7 mouse cellular contexts compared by ENCODE assay signal in genomic region chr1:185454955-185455701, GRCm38 (mm10). TPM values are rescaled to one million over a fixed set of nuclear protein-coding genes. Genes with fewer than 3 reads are reported as not detected.
DNase-seq lines count a peak whose midpoint lies in the region; ATAC-seq and TF ChIP-seq lines count a peak whose summit lies in the region.

No protein-coding gene starts in this region.

- peak; percentile 71 for ATAC-seq in forebrain, embryonic 16.5 days
- ATAC-seq in liver, embryonic 15.5 days (ENCODE audit: insufficient read depth) = peak; percentile 3; the same call in 1 of the 2 replicates

- no peak overlapping the region for H3K27ac ChIP-seq in testis, adult 2 months (ENCODE audit: control insufficient read depth, insufficient read depth, low read depth, low read length)
- H3K27ac ChIP-seq in forebrain, embryonic 16.5 days (ENCODE audit: low read length) = peak overlapping the region; percentile 62
- peak overlapping the region; percentile 97 for H3K27ac ChIP-seq in liver, embryonic 15.5 days (replicated peaks)

- peak overlapping the region; percentile 90 for H3K9ac ChIP-seq in forebrain, embryonic 16.5 days (replicated peaks; ENCODE audit: low read depth, low read length)
- peak overlapping the region; percentile 97 for H3K9ac ChIP-seq in liver, embryonic 15.5 days

- H3K4me3 ChIP-seq in testis, adult 2 months (ENCODE audit: control insufficient read depth, low read depth, low read length) = peak overlapping the region; percentile 43
- peak overlapping the region; percentile 74 for H3K4me3 ChIP-seq in forebrain, embryonic 16.5 days (replicated peaks; ENCODE audit: low read length)
- H3K4me3 ChIP-seq in liver, embryonic 15.5 days (replicated peaks) = peak overlapping the region; percentile 92

- no peaks in the 10 kb centered on the region for H3K9me3 ChIP-seq in forebrain, embryonic 16.5 days (ENCODE audit: control insufficient read depth, low read length)
- no peaks in the 10 kb centered on the region for H3K9me3 ChIP-seq in liver, embryonic 15.5 days (replicated peaks)

- H3K36me3 ChIP-seq in testis, adult 2 months (ENCODE audit: control insufficient read depth, insufficient read depth, low read length) = no peaks in the 10 kb centered on the region
- H3K36me3 ChIP-seq in forebrain, embryonic 16.5 days (ENCODE audit: control insufficient read depth, insufficient read depth) = no peaks in the 10 kb centered on the region
- peaks cover 41% of the 10 kb centered on the region for H3K36me3 ChIP-seq in liver, embryonic 15.5 days (replicated peaks)

- no peaks in the 10 kb centered on the region; the same call in 1 of the 2 replicates for H3K27me3 ChIP-seq in testis, adult 2 months (ENCODE audit: control insufficient read depth, insufficient read depth, low read length)
- no peaks in the 10 kb centered on the region for H3K27me3 ChIP-seq in forebrain, embryonic 16.5 days (replicated peaks; ENCODE audit: control insufficient read depth, insufficient read depth, low read length)
- H3K27me3 ChIP-seq in liver, embryonic 15.5 days = peaks cover 17% of the 10 kb centered on the region

- peak overlapping the region; percentile 74 for H3K4me2 ChIP-seq in forebrain, embryonic 16.5 days (ENCODE audit: low read length)
- H3K4me2 ChIP-seq in liver, embryonic 15.5 days = peak overlapping the region; percentile 73

- no peak for DNase-seq in testis, postnatal 14 days (ENCODE audit: low spot score)
- peak; percentile 62 to 64 for DNase-seq in cerebellum, postnatal 14 days
- peak; percentile 12 for DNase-seq in kidney, postnatal 14 days
- DNase-seq in spleen, postnatal 10 days (ENCODE audit: low spot score in 2 of 2) = peak; percentile 61 to 71

- under 1% methylated on average over 67 of the region's 71 CpGs for WGBS in forebrain, embryonic 16.5 days
- under 1% methylated on average over 70 of the region's 71 CpGs for WGBS in liver, embryonic 15.5 days (ENCODE audit: insufficient replicate concordance)

- no peak for TF ChIP-seq CTCF in testis, adult 2 months (IDR thresholded peaks at IDR 0.05; ENCODE audit: control insufficient read depth, insufficient read depth, insufficient replicate concordance, low read depth, low read length)

- H3K4me1 ChIP-seq in testis, adult 2 months (ENCODE audit: control insufficient read depth, insufficient read depth, low read length) = peaks cover 5% of the 10 kb centered on the region
- H3K4me1 ChIP-seq in forebrain, embryonic 16.5 days (replicated peaks; ENCODE audit: control insufficient read depth, insufficient read depth, low read length) = peaks cover 23% of the 10 kb centered on the region; the same call in 1 of the 2 replicates
- H3K4me1 ChIP-seq in liver, embryonic 15.5 days (replicated peaks) = peaks cover 85% of the 10 kb centered on the region

- TF ChIP-seq POLR2A in testis, adult 2 months (IDR thresholded peaks at IDR 0.05; ENCODE audit: control insufficient read depth, low read depth, low read length) = no peak

RNA-seq across cellular contexts. Expression of gene Slc30a10, which starts 0.5 kb away (rescaled TPM):
- polyA plus RNA-seq in testis, adult 2 months (2012; rRNA removed) = 0.02 TPM in 1 of 2 replicates, not detected in the other
- 10.3 and 10.7 TPM in 2 replicates for polyA plus RNA-seq in forebrain, embryonic 16.5 days (2015; fragmentation: Nextera tagmentation; extraction: Ambion mirVana)
- polyA plus RNA-seq in liver, embryonic 15.5 days (2015; fragmentation: Nextera tagmentation; extraction: Ambion mirVana) = 13.0 and 14.2 TPM in 2 replicates

Comparison
In these comparisons a context has a peak if more than half of its experiments do, and no peak if none do; other contexts are left out.
1. RNA of gene Slc30a10, which starts 0.5 kb away (polyA plus RNA-seq): 13.0 to 14.2 TPM in liver, embryonic 15.5 days and 10.3 to 10.7 TPM in forebrain, embryonic 16.5 days; 0.02 TPM in testis, adult 2 months; every median in the first group is over 10 times any median in the second.
2. Peak in every context shown above with its lines, with median percentiles within 50 percentile points of each other: H3K4me3 ChIP-seq.